Mouse (Mus musculus): ENCODE results near the gene Ptbp1. TPM values are rescaled to one million over a fixed set of nuclear protein-coding genes. Genes with fewer than 3 reads are reported as not detected.

Ptbp1 gene
- polyA plus RNA-seq, 2 experiments = 84.5 to 126 TPM

- no peaks in the 10 kb centered on the region for H3K4me1 ChIP-seq (replicated peaks; ENCODE audit: control insufficient read depth in 2 of 2, insufficient read depth in 2 of 2, low read length in 1 of 2)
- H3K4me2 ChIP-seq (ENCODE audit: low read depth) = no peak overlapping the region
- no peak overlapping the region for H3K27ac ChIP-seq
- no peak overlapping the region for H3K4me3 ChIP-seq (ENCODE audit: insufficient read depth in 1 of 2, low read depth in 2 of 2, low read length in 2 of 2)
- H3K9ac ChIP-seq (replicated peaks) = no peak overlapping the region
- no peaks in the 10 kb centered on the region for H3K36me3 ChIP-seq (replicated peaks; ENCODE audit: control insufficient read depth, insufficient read depth, low read depth)
- TF ChIP-seq CTCF (IDR thresholded peaks at IDR 0.05; ENCODE audit: low read depth) (no peak), EP300 (IDR thresholded peaks at IDR 0.05; ENCODE audit: low read depth) (no peak)
- ATAC-seq (ENCODE audit: insufficient read depth) (no peak), DNase-seq (ENCODE audit: low read depth in 3 of 3, low spot score in 3 of 3) (no peak)
- WGBS (ENCODE audit: insufficient replicate concordance) = 62% methylated on average over 7 of the region's 7 CpGs
- no peaks in the 10 kb centered on the region; the same call in 1 of the 2 replicates for H3K9me3 ChIP-seq (ENCODE audit: control insufficient read depth, low read length)
- H3K27me3 ChIP-seq (ENCODE audit: control insufficient read depth, insufficient read depth, low read length) = no peaks in the 10 kb centered on the region
These were observed 22.0 kb upstream of the Ptbp1 start for GRCm38 (mm10) chr10:79832026-79832785.

- DNase-seq (ENCODE audit: low read depth in 3 of 3, low spot score in 3 of 3) (no peak), ATAC-seq (ENCODE audit: insufficient read depth) (no peak)
- 54% methylated on average over 9 of the region's 9 CpGs for WGBS (ENCODE audit: insufficient replicate concordance)
- Histone ChIP-seq H3K4me2 (ENCODE audit: low read depth) (no peak overlapping the region), H3K4me3 (ENCODE audit: insufficient read depth in 1 of 2, low read depth in 2 of 2, low read length in 2 of 2) (no peak overlapping the region), H3K27me3 (ENCODE audit: control insufficient read depth, insufficient read depth, low read length) (no peaks in the 10 kb centered on the region), H3K9me3 (ENCODE audit: control insufficient read depth, low read length) (no peaks in the 10 kb centered on the region; the same call in 1 of the 2 replicates), H3K36me3 (replicated peaks; ENCODE audit: control insufficient read depth, insufficient read depth, low read depth) (no peaks in the 10 kb centered on the region), H3K4me1 (replicated peaks; ENCODE audit: control insufficient read depth in 2 of 2, insufficient read depth in 2 of 2, low read length in 1 of 2) (no peaks in the 10 kb centered on the region), H3K27ac (no peak overlapping the region), H3K9ac (replicated peaks) (no peak overlapping the region)
- no peak for TF ChIP-seq CTCF (IDR thresholded peaks at IDR 0.05; ENCODE audit: low read depth)
- no peak for TF ChIP-seq EP300 (IDR thresholded peaks at IDR 0.05; ENCODE audit: low read depth)
These were observed 21.4 kb upstream of the Ptbp1 start for GRCm38 (mm10) chr10:79832786-79833181.

GRCm38 (mm10) chr10:79834769-79835398, 19.3 kb upstream of the Ptbp1 start:
- H3K4me2 ChIP-seq (ENCODE audit: low read depth) = no peak overlapping the region
- 27% methylated on average over 9 of the region's 9 CpGs for WGBS (ENCODE audit: insufficient replicate concordance)
- no peaks in the 10 kb centered on the region; the same call in 1 of the 2 replicates for H3K9me3 ChIP-seq (ENCODE audit: control insufficient read depth, low read length)
- H3K27me3 ChIP-seq (ENCODE audit: control insufficient read depth, insufficient read depth, low read length) = no peaks in the 10 kb centered on the region
- no peak overlapping the region for H3K4me3 ChIP-seq (ENCODE audit: insufficient read depth in 1 of 2, low read depth in 2 of 2, low read length in 2 of 2)
- DNase-seq (ENCODE audit: low read depth in 3 of 3, low spot score in 3 of 3) = peak in 2 of 3 experiments; percentile 38 to 43
- H3K36me3 ChIP-seq (replicated peaks; ENCODE audit: control insufficient read depth, insufficient read depth, low read depth) = no peaks in the 10 kb centered on the region
- no peak for TF ChIP-seq EP300 (IDR thresholded peaks at IDR 0.05; ENCODE audit: low read depth)
- TF ChIP-seq CTCF (IDR thresholded peaks at IDR 0.05; ENCODE audit: low read depth) = peak; percentile 96
- no peak for ATAC-seq (ENCODE audit: insufficient read depth)
- H3K9ac ChIP-seq (replicated peaks) = no peak overlapping the region
- no peaks in the 10 kb centered on the region; a peak in 1 of 4 replicates for H3K4me1 ChIP-seq (replicated peaks; ENCODE audit: control insufficient read depth in 2 of 2, insufficient read depth in 2 of 2, low read length in 1 of 2)
- no peak overlapping the region for H3K27ac ChIP-seq

- Histone ChIP-seq H3K27ac (no peak overlapping the region), H3K9me3 (ENCODE audit: control insufficient read depth, low read length) (no peaks in the 10 kb centered on the region; the same call in 1 of the 2 replicates), H3K4me3 (ENCODE audit: insufficient read depth in 1 of 2, low read depth in 2 of 2, low read length in 2 of 2) (no peak overlapping the region), H3K27me3 (ENCODE audit: control insufficient read depth, insufficient read depth, low read length) (no peaks in the 10 kb centered on the region), H3K4me2 (ENCODE audit: low read depth) (no peak overlapping the region), H3K36me3 (replicated peaks; ENCODE audit: control insufficient read depth, insufficient read depth, low read depth) (no peaks in the 10 kb centered on the region), H3K4me1 (replicated peaks; ENCODE audit: control insufficient read depth in 2 of 2, insufficient read depth in 2 of 2, low read length in 1 of 2) (peaks cover 0 to 2% of the 10 kb centered on the region in 2 experiments; a peak in 1 of 4 replicates), H3K9ac (replicated peaks) (no peak overlapping the region)
- no peak for DNase-seq (ENCODE audit: low read depth in 3 of 3, low spot score in 3 of 3)
- TF ChIP-seq EP300 (IDR thresholded peaks at IDR 0.05; ENCODE audit: low read depth) (no peak), CTCF (IDR thresholded peaks at IDR 0.05; ENCODE audit: low read depth) (peak; percentile 37)
- WGBS (ENCODE audit: insufficient replicate concordance) = 76% methylated on average over 3 of the region's 3 CpGs
- no peak for ATAC-seq (ENCODE audit: insufficient read depth)
These were observed 17.3 kb upstream of the Ptbp1 start for GRCm38 (mm10) chr10:79836918-79837317.

GRCm38 (mm10) chr10:79838151-79838550, 16.1 kb upstream of the Ptbp1 start:
- no peak overlapping the region for H3K9ac ChIP-seq (replicated peaks)
- TF ChIP-seq EP300 (IDR thresholded peaks at IDR 0.05; ENCODE audit: low read depth) = no peak
- H3K27me3 ChIP-seq (ENCODE audit: control insufficient read depth, insufficient read depth, low read length) = no peaks in the 10 kb centered on the region
- DNase-seq (ENCODE audit: low read depth in 3 of 3, low spot score in 3 of 3) (no peak), ATAC-seq (ENCODE audit: insufficient read depth) (no peak)
- H3K4me1 ChIP-seq (replicated peaks; ENCODE audit: control insufficient read depth in 2 of 2, insufficient read depth in 2 of 2, low read length in 1 of 2) = peaks cover 0 to 2% of the 10 kb centered on the region in 2 experiments; a peak in 1 of 4 replicates
- no peak overlapping the region for H3K4me3 ChIP-seq (ENCODE audit: insufficient read depth in 1 of 2, low read depth in 2 of 2, low read length in 2 of 2)
- no peaks in the 10 kb centered on the region; the same call in 1 of the 2 replicates for H3K9me3 ChIP-seq (ENCODE audit: control insufficient read depth, low read length)
- H3K27ac ChIP-seq = no peak overlapping the region
- 28% methylated on average over 2 of the region's 2 CpGs for whole genome bisulfite sequencing (ENCODE audit: insufficient replicate concordance)
- no peak overlapping the region for H3K4me2 ChIP-seq (ENCODE audit: low read depth)
- H3K36me3 ChIP-seq (replicated peaks; ENCODE audit: control insufficient read depth, insufficient read depth, low read depth) = no peaks in the 10 kb centered on the region

Data from liver, embryonic 14.5 days (tissue).